Mouse (Mus musculus) G1E (cell line): ENCODE measurements around the gene Camkk1.

Experiments
- CTCF ChIP-seq: IDR thresholded peaks from 2 replicates; pipeline ENCODE4 v1.5.1; 2012; ENCODE audit warnings: low read depth, low read length, inconsistent platforms, mixed read lengths
- GATA1 ChIP-seq: IDR thresholded peaks from 2 replicates; pipeline ENCODE4 v1.6.1; 2012; ENCODE audit warnings: borderline replicate concordance, low read length, inconsistent platforms, mixed read lengths
- POLR2AphosphoS5 ChIP-seq: IDR thresholded peaks from 2 replicates; pipeline ENCODE4 v1.6.1; 2012; ENCODE audit warnings: low read depth, low read length, inconsistent platforms; ENCODE audit not compliant: insufficient replicate concordance
- TAL1 ChIP-seq: conservative IDR thresholded peaks from 2 replicates; pipeline ENCODE4 v1.6.1; 2012; ENCODE audit warnings: low read depth, low read length, inconsistent platforms, mixed read lengths

DNA sequence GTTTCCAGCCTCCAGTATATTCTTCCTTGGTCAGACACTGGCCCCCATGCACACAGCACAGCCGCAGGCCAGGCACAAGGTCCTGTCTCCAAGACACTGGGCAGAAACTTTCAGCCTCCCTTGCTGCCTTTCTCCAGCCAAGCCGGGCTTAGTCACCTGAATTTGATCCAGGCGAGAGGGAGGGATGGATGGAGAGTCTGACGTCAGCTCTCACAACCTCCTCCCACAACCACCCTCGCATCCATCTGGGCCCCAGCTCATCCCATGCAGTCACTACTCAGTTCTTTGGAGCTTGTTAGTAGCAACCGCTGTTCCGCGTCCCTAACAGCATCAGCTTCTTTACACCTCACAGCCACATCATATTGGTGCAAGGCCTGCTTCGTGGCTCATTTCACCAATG is 4.3 kb downstream of the Camkk1 start:
- no peak for TF ChIP-seq CTCF
- no peak for TF ChIP-seq POLR2AphosphoS5
- TF ChIP-seq GATA1 = no peak
- TF ChIP-seq TAL1 = no peak
